Mouse (Mus musculus) ovary, postnatal 36 days (tissue): Measurements from ENCODE around the gene Kif1a.

Source experiments
- DNase-seq: peaks from one replicate; pipeline ENCODE4 v3.0.0; 2022; ENCODE audit warnings: low spot score, mixed read lengths

Gene Kif1a

GRCm38 (mm10) chr1:93020602-93021001 is 81.1 kb downstream of the Kif1a start:
- DNase-seq = no peak

- DNase-seq = no peak
These were observed 83.0 kb downstream of the Kif1a start for GRCm38 (mm10) chr1:93018716-93019115.

GRCm38 (mm10) chr1:93015136-93015535 is 86.6 kb downstream of the Kif1a start:
- DNase-seq = no peak

GRCm38 (mm10) chr1:93014460-93014859 is 87.3 kb downstream of the Kif1a start:
- DNase-seq = peak; percentile 84

- no peak for DNase-seq
These were observed 88.4 kb downstream of the Kif1a start for GRCm38 (mm10) chr1:93013367-93013766.

- peak; percentile 44 for DNase-seq
These were observed 89.6 kb downstream of the Kif1a start for GRCm38 (mm10) chr1:93012103-93012585.

GRCm38 (mm10) chr1:93010731-93011130 is 91.0 kb downstream of the Kif1a start:
- DNase-seq = peak; percentile 30

GRCm38 (mm10) chr1:93009196-93009595 is 92.6 kb downstream of the Kif1a start:
- DNase-seq = peak; percentile 81

- no peak for DNase-seq
These were observed 95.7 kb downstream of the Kif1a start, which contains the start of gene Aqp12 for GRCm38 (mm10) chr1:93006061-93006460. Gene Aqp12 (plus strand): TSS chr1:93006334.

- DNase-seq = no peak
These were observed 108.9 kb downstream of the Kif1a start for GRCm38 (mm10) chr1:92992880-92993279.

GRCm38 (mm10) chr1:92992214-92992855 is 109.4 kb downstream of the Kif1a start:
- DNase-seq = no peak

GRCm38 (mm10) chr1:92989891-92990290 is 111.9 kb downstream of the Kif1a start:
- no peak for DNase-seq

GRCm38 (mm10) chr1:92988894-92989293 is 112.9 kb downstream of the Kif1a start:
- DNase-seq = no peak

- no peak for DNase-seq
These were observed 116.8 kb downstream of the Kif1a start for GRCm38 (mm10) chr1:92984999-92985398.

- no peak for DNase-seq
These were observed 118.7 kb downstream of the Kif1a start for GRCm38 (mm10) chr1:92982931-92983605.

GRCm38 (mm10) chr1:92981056-92981845 is 120.5 kb downstream of the Kif1a start:
- DNase-seq = no peak

- no peak for DNase-seq
These were observed 122.6 kb downstream of the Kif1a start for GRCm38 (mm10) chr1:92979073-92979602.

GRCm38 (mm10) chr1:92978645-92979044 is 123.1 kb downstream of the Kif1a start:
- DNase-seq = no peak

- peak; percentile 34 for DNase-seq
These were observed 125.6 kb downstream of the Kif1a start for GRCm38 (mm10) chr1:92976141-92976566.

- peak; percentile 47 for DNase-seq
These were observed 128.9 kb downstream of the Kif1a start for GRCm38 (mm10) chr1:92972854-92973253.

- no peak for DNase-seq
These were observed 129.6 kb downstream of the Kif1a start for GRCm38 (mm10) chr1:92971879-92972795.
